Comparison of ENCODE assay signal across 21 mouse cellular contexts in genomic region chr12:79832611-79833010, GRCm38 (mm10).
DNase-seq lines count a peak whose midpoint lies in the region; ATAC-seq lines count a peak whose summit lies in the region.
"Had no signal": no experiment of that assay in that cellular context is flagged by ENCODE, and none has a peak within 500 bp of the region (broad histone marks: within the 10 kb centered on the region; RNA-seq: fewer than 3 reads in every experiment).

No protein-coding gene starts in this region.

- peak; percentile 9 to 47; a peak in 3 of 4 replicates for ATAC-seq in hematopoietic stem cell, adult 5-6 weeks (replicated peaks in 1 of 2; ENCODE audit: insufficient read depth in 1 of 2, low FRiP score in 2 of 2, low TSS enrichment in 1 of 2, low read depth in 1 of 2, poor library complexity in 2 of 2, severe bottlenecking in 2 of 2)
- ATAC-seq: inflammation-experienced regulatory T-cells, adult 6 months; liver, postnatal 0 days; lung, postnatal 0 days had no signal

- intact Hi-C loops in heart, postnatal 36 days (cut with DNase I) = loop anchor here (5.0 kb wide), 1 partner anchor 75 kb away; no protein-coding TSS in a partner anchor

- DNase-seq in adrenal gland, postnatal 25 days = peak; percentile 18
- DNase-seq in adrenal gland, adult 8-10 months = no peak
- peak; percentile 37 for DNase-seq in right cerebral cortex, adult 18-20 months
- DNase-seq in right cerebral cortex, postnatal 14 days = no peak
- no peak for DNase-seq in MN1 (ENCODE audit: low spot score)
- no peak for DNase-seq in cerebellum, adult 11 months
- DNase-seq in heart, postnatal 36 days = no peak
- DNase-seq: B cell, adult 2 months; cerebellum, adult 8-10 months; gastrocnemius, postnatal 10 days; heart, adult 11 months; heart, postnatal 14 days; kidney, adult 18-20 months; kidney, postnatal 10 days; liver, postnatal 0 days; right cerebral cortex, postnatal 25 days; spleen, adult 18-20 months; thymus, postnatal 25 days had no signal

Comparison
In these comparisons a context has a peak if more than half of its experiments do, and no peak if none do; other contexts are left out.
1. DNase-seq: peak in adrenal gland, postnatal 25 days (single experiment) and right cerebral cortex, adult 18-20 months (single experiment); none in adrenal gland, adult 8-10 months (single experiment), right cerebral cortex, postnatal 14 days (single experiment), MN1 (single experiment), cerebellum, adult 11 months (single experiment) and heart, postnatal 36 days (0 of 2).